Mouse (Mus musculus) mature B cell (primary cell): Measurements from ENCODE around the gene Sav1.

ENCODE experiments used
- in situ Hi-C: fragments of 300-500 bp; cut with MboI; formaldehyde crosslinking; loops from 2 replicates; pipeline ENCODE4 v1.14.3; 2019

The Sav1 gene

GRCm38 (mm10) chr12:69986786-69987497, at the start of gene Sav1:
Gene Sav1 (minus strand): TSS chr12:69987002.
- in situ Hi-C loops = no loop called here

GRCm38 (mm10) chr12:70026233-70026632, 39.4 kb upstream of the Sav1 start:
- in situ Hi-C loops = no loop called here

DNA sequence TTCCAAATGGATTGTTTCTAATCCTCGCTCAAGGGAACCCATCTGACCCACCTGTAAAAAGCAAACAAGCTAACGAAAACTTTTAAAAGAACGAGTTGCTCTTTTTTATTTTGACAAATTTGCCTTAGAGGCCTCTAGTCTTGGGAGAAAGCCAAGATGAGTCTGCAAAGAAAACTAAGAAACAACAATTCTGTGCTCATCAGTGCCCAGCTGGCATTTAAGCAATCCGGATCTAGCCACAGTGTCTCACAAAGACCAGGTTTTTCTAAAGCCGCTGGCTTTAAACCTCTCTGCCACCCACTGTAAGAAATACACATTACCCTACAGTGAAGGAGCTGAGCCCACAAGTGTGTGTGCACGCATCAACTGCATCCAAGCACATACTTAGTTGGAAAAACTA, 38.6 kb upstream of the Sav1 start:
- in situ Hi-C loops = no loop called here

DNA sequence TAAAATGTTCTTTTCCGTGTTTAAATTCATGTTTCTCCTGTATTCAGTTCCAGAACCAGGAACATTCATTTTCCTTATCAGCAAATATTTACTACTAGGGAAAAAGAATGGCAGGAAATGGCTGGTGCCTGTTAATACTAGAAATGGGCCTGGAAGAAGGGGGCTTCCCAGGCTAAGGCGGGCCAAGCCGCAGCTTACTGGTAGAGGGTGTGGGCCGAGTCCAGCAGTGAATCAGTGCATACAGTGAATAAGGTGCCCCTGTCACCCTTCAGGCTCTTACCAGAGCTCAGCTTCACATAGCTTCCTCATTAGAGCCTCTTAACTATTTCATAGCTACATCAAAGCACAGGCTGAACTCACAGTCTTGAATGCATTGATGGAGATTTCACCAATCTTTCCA, 36.8 kb upstream of the Sav1 start:
- in situ Hi-C loops = no loop called here

- in situ Hi-C loops = no loop called here
Observed at GRCm38 (mm10) chr12:70018153-70018552, 31.4 kb upstream of the Sav1 start.

DNA sequence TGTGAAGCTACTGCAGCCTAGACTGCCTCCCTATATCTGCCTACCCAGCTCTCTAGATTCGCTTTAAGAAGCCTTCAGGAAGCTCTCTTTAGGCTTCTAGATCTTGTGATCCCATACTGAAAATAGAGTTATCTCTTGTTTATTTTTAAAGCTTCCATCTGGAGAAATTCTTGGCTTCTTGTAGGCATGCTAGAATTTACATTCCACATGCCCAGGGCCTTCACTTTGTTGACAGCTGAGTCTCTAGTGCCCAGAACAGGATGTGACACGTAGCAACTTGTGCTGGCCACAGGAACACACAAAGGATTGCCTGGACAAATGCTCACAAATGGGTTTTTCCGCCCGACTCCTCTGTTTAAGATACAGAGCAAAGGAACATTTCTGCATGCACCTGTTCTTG, 29.1 kb upstream of the Sav1 start:
- in situ Hi-C loops = no loop called here

DNA sequence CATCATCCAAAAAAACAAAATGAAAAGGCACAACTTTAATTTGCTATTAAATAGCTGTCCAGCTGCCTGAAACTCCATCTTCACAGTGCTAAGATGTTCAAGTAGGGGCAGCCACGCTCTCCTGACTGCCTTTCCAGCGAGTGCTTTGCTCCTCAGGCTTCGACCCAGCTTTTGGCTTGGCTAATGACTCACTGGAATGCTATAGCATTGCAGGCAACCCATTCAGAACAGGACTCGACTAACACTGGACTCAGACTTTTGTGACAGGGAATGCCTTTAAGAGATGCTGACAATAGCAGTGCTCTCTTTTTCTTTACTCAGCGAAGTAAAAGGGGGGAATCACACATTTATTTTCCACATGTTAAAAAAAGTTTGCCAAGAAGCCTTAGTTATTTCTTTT, 24.9 kb upstream of the Sav1 start:
- in situ Hi-C loops = no loop called here

GRCm38 (mm10) chr12:70010356-70010755, 23.6 kb upstream of the Sav1 start:
- in situ Hi-C loops = no loop called here

DNA sequence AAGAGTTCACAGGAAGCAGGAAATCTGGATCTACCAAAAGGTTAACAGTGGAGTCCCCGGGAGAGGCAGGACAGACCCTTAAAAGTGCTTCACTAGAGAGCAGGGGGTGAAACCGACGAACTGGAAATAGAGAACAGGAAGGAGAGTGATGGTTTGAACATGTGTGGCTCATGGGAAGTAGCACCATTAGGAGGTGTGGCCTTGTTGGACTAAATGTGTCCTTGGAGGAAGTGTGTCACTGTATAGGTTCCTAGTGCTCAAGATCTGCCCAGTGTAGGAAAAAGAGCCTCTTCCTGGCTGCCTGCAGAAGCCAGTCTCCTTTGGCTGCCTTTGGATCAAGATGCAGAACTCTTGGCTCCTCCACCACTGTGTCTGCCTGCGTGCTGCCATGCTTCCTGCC, 18.3 kb upstream of the Sav1 start:
- in situ Hi-C loops = no loop called here

- in situ Hi-C loops = no loop called here
Observed at GRCm38 (mm10) chr12:69998186-69998983, 11.6 kb upstream of the Sav1 start.

GRCm38 (mm10) chr12:69995382-69995781, 8.6 kb upstream of the Sav1 start:
- in situ Hi-C loops = no loop called here

DNA sequence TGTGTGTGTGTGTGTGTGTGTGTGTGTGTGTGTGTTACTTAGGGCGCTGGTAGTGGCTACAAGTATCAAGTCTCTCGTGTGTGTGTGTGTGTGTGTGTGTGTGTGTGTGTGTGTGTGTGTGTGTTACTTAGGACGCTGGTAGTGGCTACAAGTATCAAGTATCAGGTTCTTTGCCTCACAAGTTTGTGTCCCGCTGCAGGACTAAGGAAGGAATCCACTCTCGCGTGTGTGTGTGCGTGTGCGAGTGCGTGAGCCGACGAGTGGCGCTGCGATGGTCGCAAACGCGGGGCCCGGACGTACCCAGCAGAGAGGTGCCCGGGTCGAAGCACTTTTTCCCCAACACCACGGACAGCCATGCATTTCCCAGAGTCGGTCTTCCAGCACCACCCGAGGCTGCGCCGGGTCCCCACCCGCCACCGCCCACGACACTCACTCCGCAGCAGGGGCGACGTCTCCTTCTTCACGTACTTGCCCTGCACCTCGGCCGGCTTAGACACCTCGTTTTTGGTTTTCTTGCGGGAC, 500 bp downstream of the Sav1 start:
- in situ Hi-C loops = no loop called here

- in situ Hi-C loops = no loop called here
Observed at GRCm38 (mm10) chr12:69985546-69985945, 1.3 kb downstream of the Sav1 start.

GRCm38 (mm10) chr12:69982874-69983273, 3.9 kb downstream of the Sav1 start:
- in situ Hi-C loops = no loop called here

- in situ Hi-C loops = no loop called here
Observed at GRCm38 (mm10) chr12:69977376-69977998, 9.3 kb downstream of the Sav1 start.

DNA sequence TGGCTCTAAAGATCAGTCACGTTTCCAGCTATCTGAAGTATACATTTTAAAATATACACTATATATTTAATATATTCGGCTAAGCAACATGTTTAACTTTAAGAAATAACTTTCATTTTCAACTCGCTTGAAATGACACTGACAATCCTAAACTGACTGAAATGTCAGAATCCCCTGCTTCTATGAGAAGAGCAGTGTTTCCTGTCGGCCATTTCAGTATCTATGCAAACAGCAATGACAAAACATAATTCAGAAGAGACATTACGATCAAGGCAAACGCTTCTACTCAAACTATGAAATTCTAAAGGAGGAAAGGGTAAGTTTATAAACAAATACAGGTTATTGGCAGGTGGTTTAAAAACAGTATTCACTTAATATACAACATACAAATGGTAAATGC, 10.1 kb downstream of the Sav1 start:
- in situ Hi-C loops = no loop called here

DNA sequence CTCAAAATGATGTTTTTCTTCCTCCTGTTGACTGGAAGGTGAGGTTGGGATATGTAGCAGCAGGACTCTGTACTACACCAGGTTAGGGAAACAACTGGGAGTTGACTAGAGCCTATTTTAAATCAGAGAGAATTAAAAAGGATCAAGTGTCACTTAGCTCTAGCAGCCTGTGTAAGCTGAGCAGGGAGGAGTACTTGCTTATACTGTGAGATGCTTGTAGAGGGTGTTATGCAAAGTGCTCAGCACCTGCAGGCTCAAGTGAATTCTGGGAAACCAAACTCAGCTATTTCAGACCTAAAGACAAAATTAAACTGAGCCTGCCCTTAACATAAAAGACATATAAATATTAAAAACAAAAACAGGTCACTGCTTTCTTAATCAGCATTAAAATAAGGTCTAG, 13.1 kb downstream of the Sav1 start:
- in situ Hi-C loops = no loop called here

GRCm38 (mm10) chr12:69968154-69968553, 18.6 kb downstream of the Sav1 start:
- in situ Hi-C loops = no loop called here

DNA sequence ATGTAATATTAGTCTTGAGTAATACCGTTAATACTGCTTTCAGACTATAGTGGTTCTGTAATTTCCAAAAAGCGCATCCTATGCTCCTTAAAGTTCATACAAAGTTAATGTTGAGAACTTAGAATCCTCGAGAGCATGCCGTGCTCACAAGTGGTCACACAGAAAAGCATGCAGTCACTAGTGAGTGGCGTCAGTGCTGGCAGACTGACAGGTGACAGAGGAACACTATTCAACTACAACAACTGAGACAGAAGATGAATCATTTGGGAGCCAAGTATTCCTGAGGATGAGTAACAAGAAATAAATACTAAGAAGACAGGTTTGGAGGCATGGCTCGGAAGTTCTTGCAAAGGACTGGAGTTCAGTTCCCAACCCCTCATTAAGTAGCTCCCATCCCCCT, 19.7 kb downstream of the Sav1 start:
- in situ Hi-C loops = no loop called here

- in situ Hi-C loops = no loop called here
Observed at GRCm38 (mm10) chr12:69966071-69966470, 20.7 kb downstream of the Sav1 start.

DNA sequence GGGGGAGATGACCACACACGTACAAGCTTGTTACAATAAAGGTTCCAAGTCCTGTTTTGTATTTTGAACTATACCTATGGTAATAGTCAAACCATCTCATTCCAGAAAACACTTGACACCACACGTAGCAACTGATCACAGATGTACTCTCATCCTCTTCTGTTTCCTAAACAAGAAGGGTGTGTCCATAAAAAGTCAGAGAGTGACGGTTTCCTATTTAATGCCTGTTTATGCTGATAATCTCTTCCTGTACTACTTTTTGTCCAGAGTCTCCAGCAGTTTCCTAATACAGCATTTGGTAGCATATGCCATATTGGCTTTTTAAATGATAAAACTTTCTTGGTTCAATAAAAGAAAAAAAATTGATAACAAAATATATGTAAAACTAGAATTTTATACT, 21.2 kb downstream of the Sav1 start:
- in situ Hi-C loops = no loop called here

- in situ Hi-C loops = no loop called here
Observed at GRCm38 (mm10) chr12:69963141-69963540, 23.7 kb downstream of the Sav1 start.

DNA sequence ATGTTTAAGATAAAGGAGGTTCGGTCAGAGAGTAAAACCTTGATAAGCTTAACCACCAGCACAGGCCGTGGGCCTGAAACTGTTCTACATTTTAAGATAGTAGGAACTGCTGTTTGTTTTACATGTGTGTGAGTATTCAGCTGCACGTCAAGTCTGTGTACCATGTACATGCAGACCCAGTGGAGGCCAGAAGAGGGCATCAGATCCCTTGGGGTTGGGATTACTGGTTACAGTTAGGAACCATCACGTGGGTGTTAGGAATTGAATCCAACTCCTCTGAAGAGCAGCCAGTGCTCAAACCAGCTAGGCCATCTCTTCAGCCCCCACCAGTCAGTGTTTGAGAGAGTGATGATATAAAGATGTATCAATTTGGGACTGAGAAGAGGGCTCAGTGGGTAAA, 24.3 kb downstream of the Sav1 start:
- in situ Hi-C loops = no loop called here
